Mouse (Mus musculus) gastrocnemius, adult 2 months (tissue): Measurements from ENCODE around the gene Apba3. TPM values are rescaled to one million over a fixed set of nuclear protein-coding genes. Genes with fewer than 3 reads are reported as not detected.
A peak's percentile ranks its signal among the peaks of the same experiment; 100 is the strongest.

Source experiments
- DNase-seq: peaks from one replicate; pipeline ENCODE4 v3.0.0; 2022
- H3K27ac ChIP-seq: fragments of 200-600 bp; 2 replicates; pipeline ENCODE4 v1.8.1; 2022; ENCODE audit warnings: mild to moderate bottlenecking
- H3K4me3 ChIP-seq: fragments of 200-600 bp; 2 replicates; pipeline ENCODE4 v1.8.1; 2022; ENCODE audit warnings: mild to moderate bottlenecking, moderate library complexity
- CTCF ChIP-seq: fragments of 200-600 bp; IDR thresholded peaks from 2 replicates; pipeline ENCODE4 v1.8.1; 2022; ENCODE audit warnings: antibody characterized with exemption, mild to moderate bottlenecking, moderate library complexity
- intact Hi-C: fragments of 180-260 bp; cut with DNase I; formaldehyde crosslinking; loops from one replicate; pipeline ENCODE4 v1.15.1; 2025
- total RNA-seq, 2 experiments: library from RNA; stranded (reverse); gene quantifications; 2 replicates each; pipeline ENCODE4 v1.2.3; 2021

Apba3 gene
- total RNA-seq, 2 experiments from 2014 or later, result 110 to 119 TPM

GRCm38 (mm10) chr10:81306173-81306668, 39.5 kb downstream of the Apba3 start:
- no peak for TF ChIP-seq CTCF
- intact Hi-C loops, result no loop called here
- Histone ChIP-seq H3K4me3 (no peak overlapping the region), H3K27ac (no peak overlapping the region)
- DNase-seq, result no peak

DNA sequence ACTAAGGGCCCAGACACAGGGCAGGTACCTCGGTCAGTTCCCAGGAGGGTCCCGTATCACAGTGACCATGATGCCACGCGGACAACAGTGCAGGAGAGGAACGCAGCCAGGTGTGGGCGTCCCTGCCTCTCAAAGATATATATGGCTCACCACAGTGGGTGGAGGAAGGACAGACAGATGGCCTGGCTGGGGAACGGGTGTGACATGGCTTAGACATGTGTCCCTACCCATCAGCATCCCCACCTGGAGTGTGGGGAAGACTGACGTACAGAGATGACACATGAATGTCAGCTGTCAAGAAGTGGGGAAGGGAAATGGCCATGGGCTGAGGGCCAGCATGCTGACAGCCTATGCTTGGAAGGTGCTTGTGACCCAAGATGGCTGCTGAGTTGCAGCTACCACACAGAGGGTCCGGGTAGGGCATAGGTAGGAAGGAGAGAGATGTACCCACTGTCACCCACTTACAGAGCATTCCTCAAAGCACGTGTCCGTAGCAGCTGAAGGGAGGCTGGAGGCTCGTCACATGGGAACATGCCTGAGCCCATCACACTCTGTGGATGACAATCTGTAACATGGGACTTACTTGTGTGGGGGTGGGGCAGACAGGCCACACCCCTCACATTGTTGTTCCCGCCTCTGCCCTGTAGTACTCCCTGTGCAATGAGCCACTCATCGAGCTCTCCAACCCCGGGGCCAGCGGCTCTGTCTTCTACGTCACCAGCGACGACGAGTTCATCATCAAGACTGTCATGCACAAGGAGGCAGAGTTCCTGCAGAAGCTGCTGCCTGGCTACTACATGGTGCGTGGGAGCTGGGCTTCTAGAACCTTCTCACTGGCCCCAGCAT, 40.3 kb downstream of the Apba3 start:
- Histone ChIP-seq H3K4me3 (no peak overlapping the region), H3K27ac (no peak overlapping the region)
- intact Hi-C loops, result no loop called here
- no peak for TF ChIP-seq CTCF
- no peak for DNase-seq

- intact Hi-C loops, result no loop called here
- Histone ChIP-seq H3K27ac (no peak overlapping the region), H3K4me3 (no peak overlapping the region)
- no peak for TF ChIP-seq CTCF
- DNase-seq, result no peak
Measured at GRCm38 (mm10) chr10:81309571-81309970, 42.8 kb downstream of the Apba3 start.

- no peak for DNase-seq
- no peak for TF ChIP-seq CTCF
- Histone ChIP-seq H3K4me3 (no peak overlapping the region), H3K27ac (no peak overlapping the region)
- intact Hi-C loops, result no loop called here
Measured at GRCm38 (mm10) chr10:81313581-81313980, 46.8 kb downstream of the Apba3 start.

- H3K27ac ChIP-seq, result no peak overlapping the region
- DNase-seq, result no peak
- intact Hi-C loops, result no loop called here
- H3K4me3 ChIP-seq, result no peak overlapping the region
- TF ChIP-seq CTCF, result no peak
Measured at GRCm38 (mm10) chr10:81314201-81314600, 47.4 kb downstream of the Apba3 start.

DNA sequence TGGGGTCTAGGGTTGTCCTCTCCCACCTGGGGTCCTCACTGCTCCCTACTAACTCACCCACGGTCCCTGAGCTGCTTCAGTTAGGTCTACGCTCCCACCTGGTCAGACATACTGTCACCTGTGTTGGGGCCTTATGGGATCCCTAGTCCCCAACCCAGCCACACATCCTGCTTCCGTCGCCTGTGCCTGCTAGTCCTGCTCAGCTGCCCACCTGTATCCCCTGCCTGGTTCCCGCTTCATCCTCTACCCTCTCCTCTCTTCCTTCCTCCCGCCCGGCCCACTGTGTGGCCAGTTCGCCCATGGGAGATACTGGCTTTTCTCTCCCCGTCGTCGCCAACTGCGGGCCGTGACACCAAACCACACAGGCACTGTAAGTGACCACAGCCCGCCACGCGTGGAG, 48.8 kb downstream of the Apba3 start:
- intact Hi-C loops, result no loop called here
- Histone ChIP-seq H3K4me3 (no peak overlapping the region), H3K27ac (no peak overlapping the region)
- no peak for DNase-seq
- no peak for TF ChIP-seq CTCF

DNA sequence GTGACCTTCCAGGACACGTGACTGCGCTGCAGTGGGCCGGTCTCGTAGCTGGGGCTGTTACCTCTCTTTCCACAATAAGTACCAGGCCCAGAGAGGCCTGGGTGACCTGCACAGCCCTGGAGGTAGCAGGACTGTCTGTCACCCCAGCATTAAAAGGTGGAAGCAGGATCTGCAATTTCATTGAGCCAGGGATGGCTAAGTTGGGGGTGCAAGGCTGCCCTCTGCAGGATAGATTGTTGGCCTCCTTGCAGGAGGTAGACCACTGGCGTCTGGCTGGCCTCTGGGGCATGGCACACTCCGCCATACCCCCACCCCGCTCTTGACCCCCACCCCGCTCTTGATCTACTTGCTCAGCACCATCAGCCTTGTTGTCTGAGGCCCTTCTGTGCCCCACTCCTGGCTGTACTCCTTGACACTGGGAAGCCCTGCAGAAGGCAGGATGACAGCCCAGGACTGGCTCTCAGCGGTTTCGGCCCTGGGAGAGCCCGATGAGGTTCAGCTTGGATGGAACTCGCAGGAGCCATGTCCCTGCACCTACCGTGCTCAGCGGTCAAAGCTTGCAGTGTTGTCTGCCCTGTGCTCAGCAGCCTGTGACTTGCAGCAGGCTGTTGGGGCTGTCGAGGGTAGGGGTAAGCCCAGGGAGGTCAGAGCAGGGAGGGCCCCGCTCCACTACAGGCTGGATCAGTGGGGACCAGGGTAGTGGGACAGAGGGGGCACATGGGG, 49.7 kb downstream of the Apba3 start:
- Histone ChIP-seq H3K4me3 (no peak overlapping the region; the same call in 1 of the 2 replicates), H3K27ac (no peak overlapping the region)
- TF ChIP-seq CTCF, result peak; percentile 51
- no peak for DNase-seq
- intact Hi-C loops, result no loop called here

DNA sequence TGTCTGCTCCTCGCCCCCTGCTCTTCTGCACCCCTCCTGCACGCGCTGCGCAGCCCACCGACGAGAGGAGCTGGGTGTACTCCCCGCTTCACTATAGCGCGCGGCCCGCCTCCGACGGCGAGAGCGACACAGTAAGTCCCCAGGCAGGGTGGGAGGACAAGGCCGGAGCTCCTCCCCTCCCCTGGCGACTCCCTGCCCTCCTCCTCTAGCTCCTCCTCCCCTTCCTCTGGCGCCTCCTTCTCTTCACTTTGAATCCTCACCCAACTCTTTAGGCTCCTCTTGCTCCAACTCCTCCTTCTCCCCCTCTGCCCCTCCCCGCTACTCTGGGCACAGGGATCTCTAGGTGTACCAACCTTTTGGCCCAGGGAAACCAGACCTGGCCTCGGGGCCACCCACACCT, 50.5 kb downstream of the Apba3 start:
- intact Hi-C loops, result no loop called here
- peak overlapping the region; percentile 33 for H3K4me3 ChIP-seq
- TF ChIP-seq CTCF, result no peak
- DNase-seq, result no peak
- peak overlapping the region; percentile 24; the same call in 1 of the 2 replicates for H3K27ac ChIP-seq

DNA sequence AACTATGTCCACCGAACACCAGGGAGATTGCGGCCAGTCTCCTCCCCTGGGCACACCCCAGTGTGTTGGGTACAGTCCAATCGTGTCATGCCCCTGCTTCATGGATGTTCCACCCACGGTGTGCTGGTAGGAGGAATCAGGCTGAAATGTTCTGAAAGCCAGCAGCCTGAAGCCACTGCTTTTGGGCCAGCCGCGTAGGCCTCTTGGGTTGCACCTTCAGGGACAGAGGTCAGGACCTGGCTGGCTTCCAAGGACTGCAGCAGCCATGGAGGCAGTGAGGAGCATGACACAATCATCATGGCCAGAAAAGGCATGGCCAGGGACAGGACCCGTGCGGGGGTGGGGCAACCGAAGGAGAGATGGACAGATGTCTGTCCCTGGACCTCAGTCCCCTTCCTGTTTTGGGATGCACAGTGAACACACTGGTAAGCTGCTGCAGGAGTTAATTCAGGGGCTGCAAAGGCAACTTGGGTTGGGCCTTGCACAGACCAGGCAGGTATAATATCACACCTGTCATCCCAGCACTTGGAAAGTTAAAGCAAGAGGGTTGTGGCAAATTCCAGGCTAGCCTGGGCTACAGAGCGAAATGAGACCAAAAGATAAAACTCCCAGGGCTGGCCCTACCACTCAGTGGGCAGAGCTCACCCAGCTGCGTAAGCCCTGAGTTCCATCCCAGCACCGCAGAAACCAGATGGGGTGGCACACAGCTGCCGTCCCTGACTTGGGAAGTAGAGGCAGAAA, 52.0 kb downstream of the Apba3 start:
- no peak for TF ChIP-seq CTCF
- Histone ChIP-seq H3K27ac (peak overlapping the region; percentile 98), H3K4me3 (peak overlapping the region; percentile 98)
- DNase-seq, result peak; percentile 78
- intact Hi-C loops, result loop anchor here (2.0 kb wide), 1 partner anchor 26 kb away; the partner anchor contains the start of gene Pip5k1c

- TF ChIP-seq CTCF, result peak; percentile 34; the same call in 1 of the 2 replicates
- H3K4me3 ChIP-seq, result peak overlapping the region; percentile 98
- peak overlapping the region; percentile 98 for H3K27ac ChIP-seq
- no peak for DNase-seq
- intact Hi-C loops, result loop anchor here (2.0 kb wide), 1 partner anchor 27 kb away; the partner anchor contains the start of gene Pip5k1c
Measured at GRCm38 (mm10) chr10:81319330-81319699, 52.6 kb downstream of the Apba3 start.

DNA sequence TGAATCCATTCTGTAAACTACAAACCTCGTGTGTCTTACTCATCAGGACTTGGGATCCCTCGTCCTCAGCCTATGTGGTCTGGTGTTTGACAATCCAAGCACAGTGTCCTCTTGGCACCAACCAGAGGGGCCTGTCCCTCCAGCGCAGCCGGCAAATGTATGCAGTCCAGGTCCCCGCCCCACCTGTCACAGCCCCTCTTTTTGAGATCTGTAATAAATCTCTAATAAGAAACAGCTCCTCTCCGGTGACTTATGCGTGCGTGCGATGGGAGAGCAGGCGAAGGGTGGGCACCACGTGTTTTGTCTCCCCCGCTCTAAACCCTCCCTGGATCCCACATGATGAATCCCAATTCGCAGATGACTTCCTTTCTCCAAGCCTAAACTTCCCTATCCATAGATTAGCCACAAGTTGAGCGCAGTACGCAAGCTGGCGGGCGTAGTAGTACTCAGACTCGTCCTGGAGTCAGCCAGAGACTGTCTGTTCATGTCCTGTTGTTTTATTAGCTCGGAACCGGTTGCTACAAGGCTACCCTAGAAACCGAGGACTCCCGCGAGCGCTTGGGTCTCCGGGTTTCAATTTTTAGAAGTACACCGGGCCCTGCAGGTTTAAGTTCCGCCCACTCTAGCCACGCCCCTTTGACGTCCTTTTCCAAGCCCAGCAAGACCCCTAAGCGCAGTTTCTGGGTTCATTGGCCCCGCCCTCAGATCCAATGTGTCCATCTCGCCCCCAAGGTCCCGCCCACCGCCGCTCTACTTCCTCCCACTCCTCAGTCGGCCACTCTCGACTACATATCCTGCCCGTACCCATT, 53.2 kb downstream of the Apba3 start:
- DNase-seq, result no peak
- Histone ChIP-seq H3K4me3 (peak overlapping the region; percentile 98), H3K27ac (peak overlapping the region; percentile 98)
- TF ChIP-seq CTCF, result no peak
- intact Hi-C loops, result loop anchor here (2.0 kb wide), 1 partner anchor 27 kb away; the partner anchor contains the start of gene Pip5k1c
